Mouse (Mus musculus) layer of hippocampus, postnatal 10 days (tissue): ENCODE data around the gene Shc3. TPM values are rescaled to one million over a fixed set of nuclear protein-coding genes. Genes with fewer than 3 reads are reported as not detected.
A peak's percentile ranks its signal among the peaks of the same experiment; 100 is the strongest.

Experiments used
- DNase-seq, 2 experiments: peaks; one replicate each; pipeline ENCODE4 v3.0.0; 2021; ENCODE audit warnings: low spot score in 2 of 2
- long read RNA-seq: library from polyadenylated mRNA; stranded (forward); transcript quantifications from one replicate; pipeline ENCODE4 v2.0.0, GENCODE M21; 2023
- total RNA-seq, 2 experiments: library from RNA; stranded (reverse); gene quantifications; 2 replicates each; pipeline ENCODE4 v1.2.3; 2021

Gene Shc3
- 100 to 1,000 TPM; 204 to 206 TPM for total RNA-seq
- long read RNA-seq, transcript Shc3-201 (12 exons, 1,537 nt): major isoform, 5 of 5 reads
- long read RNA-seq, partial matches to known transcripts: 0 of 5 reads
- long read RNA-seq, other reads (novel, unspliced or antisense): 0 of 5 reads

DNA sequence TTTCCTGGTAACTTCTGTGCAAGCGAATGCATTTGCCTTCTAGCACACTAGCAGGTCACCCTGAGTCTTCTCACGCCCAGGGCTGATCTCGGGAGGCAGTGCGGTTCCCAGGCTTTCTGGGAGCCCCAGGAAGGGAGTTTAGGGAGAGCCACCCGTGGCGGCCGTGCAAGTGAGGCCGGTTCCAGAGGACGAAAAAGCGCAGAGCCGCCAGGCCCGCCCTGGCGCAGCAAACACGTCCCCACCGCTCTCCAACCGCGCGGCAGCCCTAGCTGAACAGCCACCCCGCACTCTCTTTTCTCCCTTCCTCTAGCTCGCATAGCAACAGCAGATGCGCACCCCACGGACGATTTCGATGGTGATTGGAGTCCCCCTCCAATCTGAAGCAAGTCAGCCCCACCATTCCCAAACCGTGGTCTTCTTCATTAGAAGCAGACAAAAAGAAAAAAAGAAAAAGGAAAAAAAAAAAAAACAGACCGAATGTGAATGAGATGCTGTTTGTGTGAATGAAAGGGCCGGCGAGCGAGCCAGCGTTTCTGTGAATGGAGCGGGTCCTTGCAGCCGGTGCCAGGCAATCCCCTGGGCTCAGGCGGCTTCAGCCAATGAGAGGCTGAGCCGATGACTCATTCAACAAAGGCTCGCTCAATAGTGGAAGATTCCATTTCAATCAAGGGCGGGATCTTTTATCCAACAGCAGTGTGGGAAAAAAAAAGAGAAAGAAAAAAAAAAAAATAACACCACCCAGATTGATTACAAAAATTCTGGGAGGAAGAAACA, at the start of gene Shc3:
Gene Shc3, minus strand, starts transcription at position 509 of the 774 bp plus-strand sequence.
- DNase-seq: peak; percentile 77 to 83

DNA sequence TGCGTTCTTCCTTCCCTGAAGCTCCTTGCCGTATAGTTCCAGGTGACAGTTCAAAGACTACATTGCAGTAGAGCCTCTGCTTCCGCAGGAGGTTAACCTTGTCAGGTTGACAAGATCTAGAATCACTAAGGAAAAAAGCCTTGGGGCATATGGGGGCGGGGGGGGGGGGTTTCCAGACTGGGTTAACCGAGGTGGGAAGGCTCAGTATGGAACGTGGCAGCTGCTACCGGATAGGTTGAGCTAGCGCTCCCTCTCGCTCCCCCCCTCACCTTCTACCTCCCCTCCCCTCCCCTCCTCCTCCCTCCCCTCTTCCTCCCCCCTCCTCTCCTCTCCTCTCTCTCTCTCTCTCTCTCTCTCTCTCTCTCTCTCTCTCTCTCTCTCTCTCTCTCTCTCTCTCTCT, 49.4 kb upstream of the Shc3 start:
- no peak for DNase-seq

GRCm38 (mm10) chr13:51617861-51618260, 48.6 kb upstream of the Shc3 start:
- peak; percentile 81 to 86 for DNase-seq

DNA sequence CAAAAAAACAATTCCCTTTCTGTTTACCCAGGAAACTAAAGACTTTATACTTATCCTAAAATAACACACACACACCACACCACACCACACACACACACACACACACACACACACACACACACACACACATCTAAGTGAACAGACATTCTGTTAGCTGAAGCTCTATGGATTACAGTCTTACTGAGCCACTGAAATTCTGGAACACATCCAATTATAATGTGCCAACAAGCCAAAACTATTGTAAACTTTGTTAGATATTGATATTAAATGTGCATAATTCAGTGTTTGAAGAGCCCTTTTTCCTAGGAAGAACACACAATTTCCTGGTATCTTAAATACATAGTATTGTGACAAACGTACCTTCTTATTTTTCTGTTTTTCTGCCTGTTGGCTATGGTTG, 48.1 kb upstream of the Shc3 start:
- no peak for DNase-seq

- DNase-seq: peak; percentile 71 to 74
These were observed 47.3 kb upstream of the Shc3 start for GRCm38 (mm10) chr13:51616417-51617044.

- no peak for DNase-seq
These were observed 46.6 kb upstream of the Shc3 start for GRCm38 (mm10) chr13:51615815-51616214.

DNA sequence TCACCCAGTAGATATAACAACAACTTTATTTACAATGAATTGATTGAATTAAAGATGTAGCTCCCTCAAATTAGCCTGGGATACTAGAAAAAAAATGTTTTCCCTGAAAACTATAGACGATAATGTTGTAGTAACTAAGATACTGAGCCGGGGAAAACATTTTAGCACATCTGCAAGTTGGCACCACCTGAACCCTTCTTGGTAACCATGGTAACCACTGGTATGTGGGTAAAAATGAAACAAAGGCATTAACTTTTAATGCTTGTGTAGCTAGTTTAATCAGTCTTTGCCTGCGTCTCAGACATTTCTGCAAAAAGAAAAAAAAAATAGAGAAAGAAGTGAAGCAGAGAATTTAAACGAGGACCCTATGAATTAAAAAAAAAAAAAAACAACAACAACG, 42.3 kb upstream of the Shc3 start:
- no peak for DNase-seq

- no peak for DNase-seq
These were observed 41.8 kb upstream of the Shc3 start for GRCm38 (mm10) chr13:51611060-51611459.

DNA sequence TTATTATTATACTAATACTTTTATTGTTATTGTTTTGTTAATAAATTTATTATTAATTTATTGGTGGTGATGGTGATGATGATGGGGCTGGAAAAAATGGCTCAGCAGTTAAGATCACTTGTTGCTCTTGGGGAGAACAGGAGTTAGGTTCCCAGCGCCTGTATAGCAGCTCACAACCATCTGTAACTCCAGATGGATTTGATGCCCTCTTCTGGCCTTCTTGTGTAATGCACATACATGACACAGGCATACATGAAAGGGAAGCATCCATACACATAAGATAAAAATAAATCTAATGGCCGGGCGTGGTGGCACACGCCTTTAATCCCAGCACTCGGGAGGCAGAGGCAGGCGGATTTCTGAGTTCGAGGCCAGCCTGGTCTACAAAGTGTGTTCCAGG, 40.0 kb upstream of the Shc3 start:
- DNase-seq: no peak

DNA sequence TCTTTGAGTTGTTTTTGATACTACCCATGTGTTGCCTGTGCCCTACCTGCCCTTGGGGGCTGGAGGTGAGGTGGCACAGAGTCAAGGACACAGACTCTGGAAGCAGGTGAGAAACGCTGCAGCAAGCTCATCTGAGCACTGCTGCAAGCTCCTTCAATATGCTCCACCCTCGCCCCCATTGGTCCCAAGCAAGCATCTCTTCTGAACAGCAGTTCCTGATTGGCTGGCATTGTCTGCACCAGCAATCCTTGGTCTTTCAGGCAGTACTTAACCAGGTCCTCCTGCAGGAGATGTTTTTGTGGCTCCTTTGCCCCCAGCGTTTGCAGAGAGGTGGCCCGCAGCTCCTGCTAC, 34.6 kb upstream of the Shc3 start:
- peak; percentile 22 to 51 for DNase-seq

GRCm38 (mm10) chr13:51603221-51603893, 34.1 kb upstream of the Shc3 start:
- DNase-seq: peak; percentile 34 to 49

DNA sequence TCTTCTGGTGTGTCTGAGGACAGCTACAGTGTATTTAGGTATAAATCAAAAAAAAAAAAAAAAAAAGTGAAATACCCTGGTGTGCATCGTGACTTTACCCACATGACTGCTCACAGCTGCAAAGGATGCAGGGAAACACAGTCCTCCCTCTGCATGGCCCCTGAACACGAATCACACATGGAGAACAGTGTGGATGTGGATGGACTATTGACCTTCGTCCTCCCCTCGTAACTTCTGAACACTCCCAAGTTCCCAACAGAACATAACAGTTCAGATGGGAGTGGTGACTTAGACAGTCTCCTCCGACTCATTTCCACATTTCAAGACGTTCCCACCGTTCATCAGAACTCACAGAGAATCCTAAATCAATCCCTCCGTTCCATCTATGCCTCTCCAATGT, 33.5 kb upstream of the Shc3 start:
- DNase-seq: no peak

- DNase-seq: no peak
These were observed 30.9 kb upstream of the Shc3 start for GRCm38 (mm10) chr13:51600169-51600568.

- no peak for DNase-seq
These were observed 28.8 kb upstream of the Shc3 start for GRCm38 (mm10) chr13:51598063-51598462.

DNA sequence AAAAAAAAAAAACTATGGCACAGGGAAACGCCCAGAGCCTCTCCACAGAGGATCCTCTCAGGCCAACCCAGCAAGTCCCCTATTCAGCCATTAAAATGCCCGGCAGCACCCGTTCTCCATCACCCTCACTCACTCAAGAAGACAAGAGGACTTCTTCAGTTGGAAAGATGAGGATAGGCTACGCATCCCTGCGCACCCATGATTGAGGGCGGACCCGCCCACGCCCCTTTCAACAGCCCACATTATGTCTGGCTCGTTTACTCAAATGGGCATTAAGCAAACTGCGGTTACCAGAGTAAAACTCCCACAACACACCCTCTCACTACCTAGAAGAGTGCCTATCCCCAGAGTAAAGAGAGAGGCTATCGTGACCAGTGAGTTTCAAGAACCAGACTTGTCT, 26.2 kb upstream of the Shc3 start:
- DNase-seq: no peak

- peak; percentile 48 to 64 for DNase-seq
These were observed 25.6 kb upstream of the Shc3 start for GRCm38 (mm10) chr13:51594656-51595311.

- DNase-seq: no peak
These were observed 18.8 kb upstream of the Shc3 start for GRCm38 (mm10) chr13:51588005-51588404.

GRCm38 (mm10) chr13:51582204-51582603, 13.0 kb upstream of the Shc3 start:
- DNase-seq: no peak

DNA sequence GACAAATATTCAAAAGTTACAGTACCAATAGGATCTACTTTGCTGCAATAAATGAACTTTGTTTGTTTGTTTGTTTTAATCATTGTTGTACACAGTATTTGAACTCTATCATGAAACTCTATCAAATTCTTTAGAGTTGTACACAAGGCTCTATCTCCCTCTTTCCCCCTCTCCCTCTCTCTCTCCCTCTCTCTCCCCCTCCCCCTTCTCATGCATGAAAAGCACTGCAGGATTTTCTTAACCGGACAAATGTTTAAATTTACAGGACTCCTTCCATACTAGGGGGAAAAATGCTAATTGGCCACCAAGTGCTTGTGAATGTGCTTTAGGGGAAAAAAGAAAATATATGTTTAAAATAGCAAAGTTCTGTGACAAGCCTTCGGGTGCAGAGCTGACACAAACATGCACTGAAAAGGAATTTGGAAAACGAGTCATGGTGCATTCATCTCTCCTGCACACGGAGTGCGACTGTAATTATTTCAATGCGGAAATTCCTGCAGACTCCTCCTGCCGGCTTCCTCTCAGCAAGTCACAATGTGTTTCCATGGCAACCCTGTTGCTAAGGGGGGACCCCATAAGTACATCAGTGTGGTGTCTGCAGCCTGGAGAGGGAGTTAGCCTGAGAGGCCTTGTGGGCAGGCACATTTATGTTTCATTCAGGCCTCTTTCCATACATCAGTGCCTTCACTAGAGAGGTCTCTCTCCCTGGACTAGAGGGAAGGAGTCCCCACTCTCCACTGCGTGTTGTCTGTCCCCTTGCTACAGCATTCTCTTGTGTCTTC, 11.2 kb upstream of the Shc3 start:
- peak in 1 of 2 experiments; percentile 57 for DNase-seq

DNA sequence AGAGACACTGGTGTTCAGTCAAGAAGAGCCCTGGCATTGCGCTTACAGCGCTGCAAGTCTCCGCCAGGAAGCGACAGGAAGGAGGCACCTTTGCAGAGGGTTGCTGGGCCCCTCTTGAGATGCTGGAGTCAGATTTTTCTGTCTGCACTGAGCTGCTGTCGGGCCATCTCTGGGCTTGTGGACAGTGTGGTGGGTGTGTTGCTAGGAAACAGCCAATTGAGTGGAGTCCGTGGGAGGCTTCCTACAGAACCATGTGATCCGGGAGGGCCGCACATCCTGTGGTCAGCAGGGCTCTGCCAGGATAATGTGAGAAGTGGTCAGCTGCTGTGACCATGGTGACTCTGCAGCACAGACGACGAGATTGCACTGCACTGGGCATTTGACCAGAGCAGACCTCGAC, 4.6 kb upstream of the Shc3 start:
- DNase-seq: no peak

DNA sequence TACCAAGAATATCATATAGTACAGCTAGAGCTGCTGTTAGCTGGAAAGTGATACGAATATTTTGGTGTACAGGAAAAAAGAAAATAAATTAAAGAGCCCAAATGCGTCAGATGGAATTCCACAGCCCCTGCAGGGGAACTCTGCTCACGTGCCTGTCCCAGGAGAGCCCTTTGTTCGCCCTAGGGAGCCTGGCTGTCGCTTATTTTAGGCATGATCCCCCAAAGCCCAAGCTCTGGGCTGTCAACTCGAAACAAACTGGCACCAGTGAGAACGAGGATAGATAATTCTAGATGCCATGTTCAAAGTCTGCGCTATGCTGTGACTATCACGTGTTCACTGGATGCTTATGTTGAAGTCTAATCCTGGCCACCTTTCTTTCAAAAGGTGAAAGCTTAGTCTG, 892 bp upstream of the Shc3 start:
- no peak for DNase-seq
